Mouse (Mus musculus): Measurements from ENCODE around the gene Emilin1.
A peak's percentile ranks its signal among the peaks of the same experiment; 100 is the strongest.

Gene Emilin1

GRCm38 (mm10) chr5:30959966-30960501 lies 46.8 kb downstream of the Emilin1 start, which contains the start of gene Preb:
Preb (minus strand) TSS chr5:30960361.
- peak; percentile 99 for DNase-seq (ENCODE audit: low spot score)

GRCm38 (mm10) chr5:30960814-30961213 lies 47.6 kb downstream of the Emilin1 start:
- DNase-seq (ENCODE audit: low spot score): no peak

- DNase-seq (ENCODE audit: low spot score): no peak
These were observed 48.6 kb downstream of the Emilin1 start for GRCm38 (mm10) chr5:30961545-30962505.

- DNase-seq (ENCODE audit: low spot score): no peak
These were observed 50.7 kb downstream of the Emilin1 start for GRCm38 (mm10) chr5:30963916-30964315.

- no peak for DNase-seq (ENCODE audit: low spot score)
These were observed 53.0 kb downstream of the Emilin1 start for GRCm38 (mm10) chr5:30966189-30966588.

GRCm38 (mm10) chr5:30968416-30968815 lies 55.2 kb downstream of the Emilin1 start, which contains the start of gene Tcf23:
Tcf23 (plus strand) TSS chr5:30968662.
- no peak for DNase-seq (ENCODE audit: low spot score)

GRCm38 (mm10) chr5:30969440-30969839 lies 56.2 kb downstream of the Emilin1 start:
- no peak for DNase-seq (ENCODE audit: low spot score)

Data from embryo, embryonic 10 days (tissue).